Mouse (Mus musculus) kidney, adult 9 months (tissue): ENCODE data around the gene Odf3b.

Experiments
- DNase-seq: peaks from one replicate; pipeline ENCODE4 v3.0.0; 2022

Odf3b gene

GRCm38 (mm10) chr15:89334774-89335537, 44.1 kb downstream of the Odf3b start:
- DNase-seq: peak; percentile 57

- DNase-seq: peak; percentile 97
These were observed 44.8 kb downstream of the Odf3b start, which contains the start of gene Miox for GRCm38 (mm10) chr15:89334271-89334670. Gene Miox (plus strand): TSS chr15:89334398.
